Mouse (Mus musculus) lung, postnatal 0 days (tissue): Measurements from ENCODE around the gene Them7. TPM values are rescaled to one million over a fixed set of nuclear protein-coding genes. Genes with fewer than 3 reads are reported as not detected.

Source experiments
- ATAC-seq: fragments of 200-750 bp; cut with Nextera tagmentation; 2 replicates; pipeline ENCODE4 v1.8.0; 2017; ENCODE audit warnings: moderate library complexity
- DNase-seq: peaks from one replicate; pipeline ENCODE4 v3.0.0-alpha.2; 2016; ENCODE audit warnings: low spot score
- H3K27ac ChIP-seq: fragments of 300-500 bp; sonication (generic); 2 replicates; pipeline ENCODE4 v1.5.1; 2014; ENCODE audit warnings: antibody characterized with exemption, mild to moderate bottlenecking, low read length, mixed read lengths
- H3K27me3 ChIP-seq: fragments of 300-500 bp; sonication (generic); replicated peaks from 2 replicates; pipeline ENCODE4 v1.6.1; 2014; ENCODE audit warnings: low read length, mixed read lengths; ENCODE audit not compliant: insufficient read depth
- H3K36me3 ChIP-seq: fragments of 300-500 bp; sonication (generic); 2 replicates; pipeline ENCODE4 v1.6.1; 2014; ENCODE audit warnings: low read length, mixed read lengths; ENCODE audit not compliant: insufficient read depth
- H3K4me1 ChIP-seq: fragments of 300-500 bp; sonication (generic); 2 replicates; pipeline ENCODE4 v1.6.1; 2014; ENCODE audit warnings: antibody characterized with exemption, low read depth, low read length, mixed read lengths; ENCODE audit not compliant: insufficient read depth
- H3K4me2 ChIP-seq: fragments of 300-500 bp; sonication (generic); replicated peaks from 2 replicates; pipeline ENCODE4 v1.6.1; 2014; ENCODE audit warnings: low read depth, mild to moderate bottlenecking, low read length, moderate library complexity, mixed read lengths
- H3K4me3 ChIP-seq: fragments of 300-500 bp; sonication (generic); 2 replicates; pipeline ENCODE4 v1.5.1; 2014; ENCODE audit warnings: low read depth, low read length
- H3K9ac ChIP-seq: fragments of 300-500 bp; sonication (generic); replicated peaks from 2 replicates; pipeline ENCODE4 v1.6.1; 2014; ENCODE audit warnings: low read depth, mild to moderate bottlenecking
- H3K9me3 ChIP-seq: fragments of 300-500 bp; sonication (generic); 2 replicates; pipeline ENCODE4 v1.6.1; 2016; ENCODE audit warnings: low read length, mixed read lengths
- CTCF ChIP-seq: IDR thresholded peaks from 2 replicates; pipeline ENCODE4 v1.5.1; 2016; ENCODE audit warnings: antibody characterized with exemption, mild to moderate bottlenecking
- EP300 ChIP-seq: IDR thresholded peaks from 2 replicates; pipeline ENCODE4 v1.6.1; 2016; ENCODE audit warnings: antibody characterized with exemption, mild to moderate bottlenecking, control low read depth
- WGBS: fragments of 180-500 bp; shearing (Covaris S2); extraction: QIAGEN DNeasy Blood & Tissue Kit; methylation state at CpG from one replicate; pipeline ENCODE4 v1.1.7; 2014; 5-methylcytosine and 5-hydroxymethylcytosine counted together
- polyA plus RNA-seq: library from polyadenylated mRNA; unstranded; fragments of >200 nt; fragmentation: Nextera tagmentation; extraction: Ambion mirVana; gene quantifications from 2 replicates; pipeline ENCODE4 v1.2.1, GENCODE M21; 2015

Gene Them7
- polyA plus RNA-seq, 1 experiment from 2014 or later, result not detected

GRCm38 (mm10) chr2:105373658-105374057 lies 149.5 kb downstream of the Them7 start:
- H3K9ac ChIP-seq, result no peak overlapping the region
- no peaks in the 10 kb centered on the region for H3K36me3 ChIP-seq
- no peaks in the 10 kb centered on the region for H3K4me1 ChIP-seq
- no peak for DNase-seq
- TF ChIP-seq EP300 (no peak), CTCF (no peak)
- WGBS, result 74% methylated on average over 11 of the region's 11 CpGs
- no peaks in the 10 kb centered on the region for H3K27me3 ChIP-seq
- no peak overlapping the region for H3K27ac ChIP-seq
- ATAC-seq, result no peak
- H3K4me2 ChIP-seq, result no peak overlapping the region
- no peaks in the 10 kb centered on the region for H3K9me3 ChIP-seq
- H3K4me3 ChIP-seq, result no peak overlapping the region

GRCm38 (mm10) chr2:105375261-105375660 lies 151.1 kb downstream of the Them7 start:
- H3K9me3 ChIP-seq, result no peaks in the 10 kb centered on the region
- no peaks in the 10 kb centered on the region for H3K4me1 ChIP-seq
- DNase-seq, result no peak

DNA sequence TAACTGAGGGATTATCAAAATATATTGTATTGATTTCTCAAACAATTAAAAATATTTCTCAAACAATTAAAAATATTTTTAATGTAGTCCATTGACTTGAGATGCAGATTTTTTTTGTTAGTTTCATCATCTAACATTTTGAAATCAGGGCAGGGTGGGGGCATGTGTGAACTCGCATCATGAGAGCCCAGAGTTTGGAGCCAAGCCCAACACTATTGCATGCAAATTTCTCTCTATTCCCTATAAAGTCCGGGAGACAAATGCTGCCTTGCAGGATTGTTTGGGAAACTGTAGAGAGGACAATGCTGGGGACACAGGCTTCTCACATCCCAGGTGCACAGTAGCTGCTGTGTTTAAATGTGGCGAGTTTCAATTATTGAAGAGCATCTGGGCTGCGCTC lies 151.6 kb downstream of the Them7 start:
- no peak overlapping the region for H3K27ac ChIP-seq
- no peaks in the 10 kb centered on the region for H3K4me1 ChIP-seq
- no peak for ATAC-seq
- H3K36me3 ChIP-seq, result no peaks in the 10 kb centered on the region
- TF ChIP-seq EP300 (no peak), CTCF (no peak)
- WGBS, result 56% methylated on average over 4 of the region's 4 CpGs
- DNase-seq, result peak; percentile 37
- no peak overlapping the region for H3K4me2 ChIP-seq
- H3K4me3 ChIP-seq, result no peak overlapping the region
- no peaks in the 10 kb centered on the region for H3K27me3 ChIP-seq
- no peak overlapping the region for H3K9ac ChIP-seq
- H3K9me3 ChIP-seq, result no peaks in the 10 kb centered on the region

More at GRCm38 (mm10) chr2:105375261-105375660, 151.1 kb downstream of the Them7 start:
- WGBS, result 74% methylated on average over 7 of the region's 7 CpGs
- Histone ChIP-seq H3K9ac (no peak overlapping the region), H3K4me3 (no peak overlapping the region), H3K27ac (no peak overlapping the region), H3K36me3 (no peaks in the 10 kb centered on the region), H3K4me2 (no peak overlapping the region), H3K27me3 (no peaks in the 10 kb centered on the region)
- ATAC-seq, result no peak
- TF ChIP-seq EP300 (no peak), CTCF (no peak)

DNA sequence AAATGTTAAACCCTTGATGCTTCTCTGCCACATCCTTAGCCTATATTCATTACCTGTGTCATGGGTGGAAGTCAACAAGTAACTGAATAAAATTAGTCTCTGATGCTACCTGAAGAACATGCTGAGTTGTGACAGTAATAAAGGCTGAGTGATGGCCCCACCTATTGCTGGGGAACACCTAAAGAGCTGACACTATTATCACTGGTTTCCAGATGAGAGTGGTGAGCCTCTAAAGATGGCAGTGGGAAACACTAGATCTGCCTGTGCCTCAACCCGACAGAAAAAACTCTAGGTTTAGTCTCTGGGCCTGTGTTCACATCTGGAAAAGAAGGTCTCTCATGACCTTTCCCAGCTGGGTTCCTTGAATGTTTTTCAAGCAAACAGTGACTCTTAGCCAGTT lies 155.6 kb downstream of the Them7 start:
- WGBS, result 79% methylated on average over 1 of the region's 1 CpGs
- Histone ChIP-seq H3K27me3 (no peaks in the 10 kb centered on the region), H3K36me3 (no peaks in the 10 kb centered on the region), H3K4me2 (no peak overlapping the region), H3K27ac (no peak overlapping the region), H3K9ac (no peak overlapping the region), H3K4me1 (no peaks in the 10 kb centered on the region), H3K4me3 (no peak overlapping the region), H3K9me3 (no peaks in the 10 kb centered on the region)
- ATAC-seq, result no peak
- TF ChIP-seq EP300 (no peak), CTCF (no peak)
- no peak for DNase-seq

GRCm38 (mm10) chr2:105380757-105381319 lies 156.7 kb downstream of the Them7 start:
- no peak overlapping the region for H3K4me3 ChIP-seq
- TF ChIP-seq EP300 (no peak), CTCF (no peak)
- 70% methylated on average over 3 of the region's 3 CpGs for WGBS
- DNase-seq (no peak), ATAC-seq (no peak)
- H3K9ac ChIP-seq, result no peak overlapping the region
- no peak overlapping the region for H3K27ac ChIP-seq
- no peaks in the 10 kb centered on the region for H3K36me3 ChIP-seq
- no peaks in the 10 kb centered on the region for H3K27me3 ChIP-seq
- no peaks in the 10 kb centered on the region for H3K4me1 ChIP-seq
- no peaks in the 10 kb centered on the region for H3K9me3 ChIP-seq
- H3K4me2 ChIP-seq, result no peak overlapping the region

DNA sequence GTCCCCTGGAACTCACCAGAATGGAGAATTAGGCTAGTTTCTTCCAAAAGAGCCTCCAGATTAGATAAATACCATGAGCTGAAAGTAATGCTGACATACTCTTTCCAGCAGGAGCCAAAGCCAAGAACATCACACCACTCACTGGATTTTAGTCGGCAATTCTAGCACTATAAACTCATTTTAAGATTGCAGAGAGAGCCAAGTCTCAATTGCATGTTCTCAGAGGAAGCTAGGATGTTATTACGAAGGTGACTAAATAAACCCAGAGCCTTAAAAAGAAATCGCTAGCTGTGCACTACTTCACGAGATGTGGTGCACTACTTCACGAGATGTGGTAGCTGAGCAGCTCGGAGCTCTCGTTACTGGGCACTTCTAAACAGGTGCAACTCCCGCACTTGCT lies 158.9 kb downstream of the Them7 start:
- WGBS, result 74% methylated on average over 8 of the region's 8 CpGs
- Histone ChIP-seq H3K4me3 (no peak overlapping the region), H3K9me3 (no peaks in the 10 kb centered on the region), H3K4me1 (no peaks in the 10 kb centered on the region), H3K27me3 (no peaks in the 10 kb centered on the region), H3K27ac (no peak overlapping the region), H3K36me3 (no peaks in the 10 kb centered on the region), H3K4me2 (no peak overlapping the region), H3K9ac (no peak overlapping the region)
- TF ChIP-seq CTCF (no peak), EP300 (no peak)
- ATAC-seq, result no peak
- no peak for DNase-seq

DNA sequence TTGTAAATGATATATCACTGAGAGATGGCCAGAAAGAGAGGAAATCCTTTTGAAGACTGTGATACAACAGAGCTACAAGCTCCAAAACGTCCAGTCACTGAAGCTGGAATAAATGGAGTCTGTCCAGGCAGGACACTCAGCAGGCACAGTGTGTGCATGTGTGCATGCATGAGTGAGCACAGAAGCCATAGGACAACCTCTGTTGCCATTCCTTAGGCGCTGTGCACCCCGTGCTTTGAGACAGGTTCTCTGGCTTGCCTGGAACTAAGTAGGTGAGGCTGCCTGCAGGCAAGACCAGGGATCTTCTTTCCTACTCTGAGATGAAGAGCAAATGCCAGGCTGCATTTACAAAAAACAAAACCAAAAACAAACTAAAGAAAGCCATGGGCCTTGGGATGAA lies 160.9 kb downstream of the Them7 start:
- DNase-seq (no peak), ATAC-seq (no peak)
- H3K27me3 ChIP-seq, result no peaks in the 10 kb centered on the region
- no peak for TF ChIP-seq EP300
- TF ChIP-seq CTCF, result no peak
- H3K4me1 ChIP-seq, result no peaks in the 10 kb centered on the region
- H3K9ac ChIP-seq, result no peak overlapping the region
- no peaks in the 10 kb centered on the region for H3K36me3 ChIP-seq
- H3K27ac ChIP-seq, result no peak overlapping the region
- no peak overlapping the region for H3K4me3 ChIP-seq
- 78% methylated on average over 3 of the region's 3 CpGs for WGBS
- no peaks in the 10 kb centered on the region for H3K9me3 ChIP-seq
- no peak overlapping the region for H3K4me2 ChIP-seq
